Mouse (Mus musculus) frontal cortex, postnatal 36 days (tissue): ENCODE measurements around the gene Gm1993.
"Not testable (repeated sequence)": the region's sequence is repeated elsewhere in the genome, so short reads cannot be mapped to it uniquely, and the experiment has no call there.

Experiments used
- DNase-seq, 2 experiments: peaks; one replicate each; pipeline ENCODE4 v3.0.0; 2022; ENCODE audit warnings: low spot score in 2 of 2

Gm1993 gene

DNA sequence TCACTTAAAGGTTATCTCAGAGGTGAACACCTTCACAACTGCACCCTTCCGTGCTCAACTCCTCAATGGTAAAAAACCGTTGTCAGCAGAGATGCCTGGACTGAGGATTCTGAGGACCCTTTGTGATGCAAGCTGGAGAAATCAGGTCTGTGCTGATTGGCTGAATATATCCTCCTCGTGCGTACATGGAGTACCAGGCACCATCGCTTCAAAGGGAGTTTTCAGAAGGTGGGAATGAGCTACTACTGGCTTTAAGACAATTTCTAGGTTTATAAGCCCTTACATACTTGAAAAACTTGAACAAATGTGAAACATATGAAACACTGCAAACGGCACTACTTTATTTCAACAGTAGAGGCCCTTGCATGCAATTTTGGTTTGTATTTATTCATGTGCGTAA is at the start of gene Gm1993:
Gm1993 (minus strand) TSS at position 101 of the 400 bp plus-strand sequence.
- not testable (repeated sequence) for DNase-seq
